Mouse (Mus musculus): Measurements from ENCODE around the gene Sspn. TPM values are rescaled to one million over a fixed set of nuclear protein-coding genes. Genes with fewer than 3 reads are reported as not detected.

Sspn gene
- polyA plus RNA-seq, 1 experiment from 2014 or later: 1.2 TPM

- Histone ChIP-seq H3K27ac (no peak overlapping the region), H3K36me3 (ENCODE audit: poor library complexity, severe bottlenecking) (no peaks in the 10 kb centered on the region), H3K9me3 (replicated peaks) (no peaks in the 10 kb centered on the region), H3K4me3 (no peak overlapping the region), H3K9ac (no peak overlapping the region), H3K4me2 (no peak overlapping the region), H3K4me1 (no peaks in the 10 kb centered on the region), H3K27me3 (no peaks in the 10 kb centered on the region)
- 83% methylated on average over 13 of the region's 13 CpGs for WGBS
- no peak for ATAC-seq
Observed at GRCm38 (mm10) chr6:145963966-145964365, 32.5 kb downstream of the Sspn start.

GRCm38 (mm10) chr6:145967693-145968092, 36.3 kb downstream of the Sspn start:
- Histone ChIP-seq H3K9ac (no peak overlapping the region), H3K9me3 (replicated peaks) (no peaks in the 10 kb centered on the region), H3K4me3 (no peak overlapping the region), H3K4me1 (no peaks in the 10 kb centered on the region), H3K27ac (no peak overlapping the region), H3K4me2 (no peak overlapping the region), H3K36me3 (ENCODE audit: poor library complexity, severe bottlenecking) (no peaks in the 10 kb centered on the region), H3K27me3 (no peaks in the 10 kb centered on the region)
- 72% methylated on average over 8 of the region's 8 CpGs for WGBS
- ATAC-seq: no peak

- no peaks in the 10 kb centered on the region for H3K36me3 ChIP-seq (ENCODE audit: poor library complexity, severe bottlenecking)
- 86% methylated on average over 7 of the region's 7 CpGs for WGBS
- ATAC-seq: no peak
- H3K9me3 ChIP-seq (replicated peaks): no peaks in the 10 kb centered on the region
- no peak overlapping the region for H3K9ac ChIP-seq
- no peaks in the 10 kb centered on the region for H3K27me3 ChIP-seq
- no peaks in the 10 kb centered on the region for H3K4me1 ChIP-seq
- no peak overlapping the region for H3K4me2 ChIP-seq
- H3K4me3 ChIP-seq: no peak overlapping the region
- no peak overlapping the region for H3K27ac ChIP-seq
Observed at GRCm38 (mm10) chr6:145968301-145968818, 36.9 kb downstream of the Sspn start.

GRCm38 (mm10) chr6:145968821-145969220, 37.4 kb downstream of the Sspn start:
- no peaks in the 10 kb centered on the region for H3K9me3 ChIP-seq (replicated peaks)
- no peak overlapping the region for H3K9ac ChIP-seq
- H3K27ac ChIP-seq: no peak overlapping the region
- H3K27me3 ChIP-seq: no peaks in the 10 kb centered on the region
- no peak overlapping the region for H3K4me3 ChIP-seq
- H3K4me2 ChIP-seq: no peak overlapping the region
- no peaks in the 10 kb centered on the region for H3K36me3 ChIP-seq (ENCODE audit: poor library complexity, severe bottlenecking)
- WGBS: 79% methylated on average over 10 of the region's 10 CpGs
- H3K4me1 ChIP-seq: no peaks in the 10 kb centered on the region
- no peak for ATAC-seq

GRCm38 (mm10) chr6:145969572-145969971, 38.1 kb downstream of the Sspn start:
- 84% methylated on average over 5 of the region's 5 CpGs for WGBS
- H3K4me2 ChIP-seq: no peak overlapping the region
- H3K9me3 ChIP-seq (replicated peaks): no peaks in the 10 kb centered on the region
- H3K27me3 ChIP-seq: no peaks in the 10 kb centered on the region
- ATAC-seq: no peak
- H3K27ac ChIP-seq: no peak overlapping the region
- H3K4me3 ChIP-seq: no peak overlapping the region
- no peaks in the 10 kb centered on the region for H3K36me3 ChIP-seq (ENCODE audit: poor library complexity, severe bottlenecking)
- no peak overlapping the region for H3K9ac ChIP-seq
- no peaks in the 10 kb centered on the region for H3K4me1 ChIP-seq

- Histone ChIP-seq H3K4me1 (no peaks in the 10 kb centered on the region), H3K4me3 (no peak overlapping the region), H3K9ac (no peak overlapping the region), H3K4me2 (no peak overlapping the region), H3K36me3 (ENCODE audit: poor library complexity, severe bottlenecking) (no peaks in the 10 kb centered on the region), H3K27me3 (no peaks in the 10 kb centered on the region), H3K9me3 (replicated peaks) (no peaks in the 10 kb centered on the region), H3K27ac (no peak overlapping the region)
- 88% methylated on average over 4 of the region's 4 CpGs for WGBS
- no peak for ATAC-seq
Observed at GRCm38 (mm10) chr6:145972107-145972506, 40.7 kb downstream of the Sspn start.

- Histone ChIP-seq H3K4me1 (no peaks in the 10 kb centered on the region), H3K27ac (no peak overlapping the region), H3K9me3 (replicated peaks) (no peaks in the 10 kb centered on the region), H3K4me2 (no peak overlapping the region), H3K36me3 (ENCODE audit: poor library complexity, severe bottlenecking) (no peaks in the 10 kb centered on the region), H3K4me3 (no peak overlapping the region), H3K9ac (no peak overlapping the region), H3K27me3 (no peaks in the 10 kb centered on the region)
- no peak for ATAC-seq
- WGBS: 91% methylated on average over 6 of the region's 6 CpGs
Observed at GRCm38 (mm10) chr6:145972836-145973235, 41.4 kb downstream of the Sspn start.

GRCm38 (mm10) chr6:145973356-145973755, 41.9 kb downstream of the Sspn start:
- Histone ChIP-seq H3K4me2 (no peak overlapping the region), H3K36me3 (ENCODE audit: poor library complexity, severe bottlenecking) (no peaks in the 10 kb centered on the region), H3K4me1 (no peaks in the 10 kb centered on the region), H3K9me3 (replicated peaks) (no peaks in the 10 kb centered on the region), H3K27ac (no peak overlapping the region), H3K4me3 (no peak overlapping the region), H3K9ac (no peak overlapping the region), H3K27me3 (no peaks in the 10 kb centered on the region)
- ATAC-seq: no peak
- WGBS: 84% methylated on average over 5 of the region's 5 CpGs

- ATAC-seq: no peak
- Histone ChIP-seq H3K36me3 (ENCODE audit: poor library complexity, severe bottlenecking) (no peaks in the 10 kb centered on the region), H3K27me3 (no peaks in the 10 kb centered on the region), H3K27ac (no peak overlapping the region), H3K4me1 (no peaks in the 10 kb centered on the region), H3K9me3 (replicated peaks) (no peaks in the 10 kb centered on the region), H3K4me3 (no peak overlapping the region), H3K9ac (no peak overlapping the region), H3K4me2 (no peak overlapping the region)
- 90% methylated on average over 7 of the region's 7 CpGs for WGBS
Observed at GRCm38 (mm10) chr6:145974766-145975165, 43.3 kb downstream of the Sspn start.

GRCm38 (mm10) chr6:145977344-145977743, 45.9 kb downstream of the Sspn start:
- Histone ChIP-seq H3K27me3 (no peaks in the 10 kb centered on the region), H3K4me1 (no peaks in the 10 kb centered on the region), H3K36me3 (ENCODE audit: poor library complexity, severe bottlenecking) (no peaks in the 10 kb centered on the region), H3K4me3 (no peak overlapping the region), H3K9ac (no peak overlapping the region), H3K4me2 (no peak overlapping the region), H3K27ac (no peak overlapping the region), H3K9me3 (replicated peaks) (no peaks in the 10 kb centered on the region)
- ATAC-seq: no peak
- 89% methylated on average over 3 of the region's 3 CpGs for WGBS

GRCm38 (mm10) chr6:145977771-145978450, 46.5 kb downstream of the Sspn start:
- no peaks in the 10 kb centered on the region for H3K36me3 ChIP-seq (ENCODE audit: poor library complexity, severe bottlenecking)
- no peak for ATAC-seq
- no peaks in the 10 kb centered on the region for H3K9me3 ChIP-seq (replicated peaks)
- H3K9ac ChIP-seq: no peak overlapping the region
- no peaks in the 10 kb centered on the region for H3K27me3 ChIP-seq
- no peaks in the 10 kb centered on the region for H3K4me1 ChIP-seq
- H3K4me2 ChIP-seq: no peak overlapping the region
- H3K27ac ChIP-seq: no peak overlapping the region
- 81% methylated on average over 8 of the region's 8 CpGs for WGBS
- no peak overlapping the region for H3K4me3 ChIP-seq

- Histone ChIP-seq H3K4me1 (no peaks in the 10 kb centered on the region), H3K4me3 (no peak overlapping the region), H3K9me3 (replicated peaks) (no peaks in the 10 kb centered on the region; the same call in 1 of the 2 replicates), H3K27me3 (no peaks in the 10 kb centered on the region), H3K4me2 (no peak overlapping the region), H3K36me3 (ENCODE audit: poor library complexity, severe bottlenecking) (no peaks in the 10 kb centered on the region), H3K27ac (no peak overlapping the region), H3K9ac (no peak overlapping the region)
- ATAC-seq: no peak
- WGBS: 88% methylated on average over 8 of the region's 8 CpGs
Observed at GRCm38 (mm10) chr6:145981074-145981473, 49.6 kb downstream of the Sspn start.

- no peak overlapping the region for H3K27ac ChIP-seq
- 92% methylated on average over 4 of the region's 4 CpGs for WGBS
- ATAC-seq: no peak
Observed at GRCm38 (mm10) chr6:145982335-145982734, 50.9 kb downstream of the Sspn start.

More at GRCm38 (mm10) chr6:145982335-145982734, 50.9 kb downstream of the Sspn start:
- H3K4me2 ChIP-seq: no peak overlapping the region
- H3K36me3 ChIP-seq (ENCODE audit: poor library complexity, severe bottlenecking): no peaks in the 10 kb centered on the region
- no peaks in the 10 kb centered on the region; the same call in 1 of the 2 replicates for H3K9me3 ChIP-seq (replicated peaks)
- no peaks in the 10 kb centered on the region for H3K4me1 ChIP-seq
- no peak overlapping the region for H3K4me3 ChIP-seq
- no peaks in the 10 kb centered on the region for H3K27me3 ChIP-seq
- no peak overlapping the region for H3K9ac ChIP-seq
